Mouse (Mus musculus) myocyte (in vitro differentiated cells): Measurements from ENCODE around the gene Rftn1. TPM values are rescaled to one million over a fixed set of nuclear protein-coding genes. Genes with fewer than 3 reads are reported as not detected.

Source experiments
- H3K27me3 ChIP-seq: one replicate; pipeline ENCODE4 v1.6.1; 2011; ENCODE audit not compliant: control insufficient read depth, insufficient read depth, insufficient read length
- H3K36me3 ChIP-seq: one replicate; pipeline ENCODE4 v1.6.1; 2011; ENCODE audit not compliant: control insufficient read depth, insufficient read depth
- H3K4me2 ChIP-seq: one replicate; pipeline ENCODE4 v1.6.1; 2011; ENCODE audit warnings: low read depth, control low read depth
- H3K4me3 ChIP-seq: one replicate; pipeline ENCODE4 v1.5.1; 2011; ENCODE audit warnings: mild to moderate bottlenecking, control low read depth, moderate library complexity
- H3K79me2 ChIP-seq: one replicate; pipeline ENCODE4 v1.6.1; 2011; ENCODE audit not compliant: control insufficient read depth, insufficient read depth
- H3ac ChIP-seq: one replicate; pipeline ENCODE4 v1.6.1; 2011; ENCODE audit not compliant: control insufficient read depth, insufficient read length
- CEBPB ChIP-seq: IDR thresholded peaks from 2 replicates; pipeline ENCODE4 v1.6.1; 2011; ENCODE audit warnings: mild to moderate bottlenecking, moderate library complexity; ENCODE audit not compliant: poor library complexity, insufficient read depth, severe bottlenecking
- E2F4 ChIP-seq: IDR thresholded peaks from one replicate; pipeline ENCODE4 v1.6.1; 2011; ENCODE audit warnings: mild to moderate bottlenecking, control low read depth, moderate library complexity; ENCODE audit not compliant: insufficient read depth
- MAX ChIP-seq: IDR thresholded peaks from one replicate; pipeline ENCODE4 v1.6.1; 2011; ENCODE audit warnings: low read depth, mild to moderate bottlenecking, control low read depth
- MYOD1 ChIP-seq, 3 experiments: IDR thresholded peaks; one replicate each; pipeline ENCODE4 v1.6.1; 2011; ENCODE audit warnings: control low read depth in 2 of 3, low read depth in 2 of 3, mild to moderate bottlenecking in 2 of 3, moderate library complexity in 1 of 3; ENCODE audit not compliant: insufficient read length in 2 of 3, control insufficient read depth in 1 of 3
- MYOG ChIP-seq, 3 experiments: IDR thresholded peaks; one replicate each; pipeline ENCODE4 v1.6.1; 2011; ENCODE audit warnings: control low read depth in 2 of 3, low read depth in 2 of 3, mild to moderate bottlenecking in 2 of 3; ENCODE audit not compliant: insufficient read length in 2 of 3, control insufficient read depth in 1 of 3, insufficient read depth in 1 of 3
- POLR2A ChIP-seq: IDR thresholded peaks from one replicate; pipeline ENCODE4 v1.6.1; 2011; ENCODE audit warnings: low read depth, mild to moderate bottlenecking, control low read depth, moderate library complexity; ENCODE audit not compliant: insufficient read length
- POLR2AphosphoS2 ChIP-seq: IDR thresholded peaks from one replicate; pipeline ENCODE4 v1.6.1; 2011; ENCODE audit warnings: low read depth, control low read depth; ENCODE audit not compliant: insufficient read length
- REST ChIP-seq: IDR thresholded peaks from one replicate; pipeline ENCODE4 v1.6.1; 2011; ENCODE audit warnings: mild to moderate bottlenecking, control low read depth, moderate library complexity; ENCODE audit not compliant: insufficient read depth, insufficient read length
- SRF ChIP-seq: IDR thresholded peaks from one replicate; pipeline ENCODE4 v1.6.1; 2011; ENCODE audit warnings: low read depth; ENCODE audit not compliant: control insufficient read depth, insufficient read length
- TCF12 ChIP-seq: IDR thresholded peaks from one replicate; pipeline ENCODE4 v1.6.1; 2011; ENCODE audit warnings: mild to moderate bottlenecking, control low read depth; ENCODE audit not compliant: poor library complexity, insufficient read depth, severe bottlenecking
- TCF3 ChIP-seq: IDR thresholded peaks from one replicate; pipeline ENCODE4 v1.6.1; 2011; ENCODE audit warnings: low read depth, control low read depth; ENCODE audit not compliant: insufficient read length
- USF1 ChIP-seq: IDR thresholded peaks from one replicate; pipeline ENCODE4 v1.6.1; 2011; ENCODE audit warnings: low read depth, mild to moderate bottlenecking, control low read depth, moderate library complexity
- polyA plus RNA-seq: library from polyadenylated mRNA; unstranded; fragments of >200 nt; fragmentation: generic; extraction: Trizol; gene quantifications from one replicate; pipeline ENCODE4 v1.2.1, GENCODE M21; 2012; ENCODE audit warnings: missing spikeins

Rftn1 gene
- polyA plus RNA-seq, 1 experiment = 0.40 TPM

GRCm38 (mm10) chr17:50125900-50126299 lies 64.6 kb downstream of the Rftn1 start:
- Histone ChIP-seq H3K27me3 (no peaks in the 10 kb centered on the region), H3ac (no peak overlapping the region), H3K36me3 (no peaks in the 10 kb centered on the region), H3K79me2 (no peaks in the 10 kb centered on the region), H3K4me3 (no peak overlapping the region), H3K4me2 (no peak overlapping the region)
- TF ChIP-seq TCF12 (no peak), CEBPB (no peak), TCF3 (no peak), POLR2AphosphoS2 (no peak), MAX (no peak), USF1 (no peak), MYOD1 (IDR thresholded peaks at IDR 0.05; ENCODE audit: control insufficient read depth in 1 of 3, insufficient read length in 2 of 3, low read depth in 2 of 3) (no peak), E2F4 (no peak), SRF (no peak), POLR2A (no peak), REST (no peak), MYOG (IDR thresholded peaks at IDR 0.05; ENCODE audit: control insufficient read depth in 1 of 3, insufficient read depth in 1 of 3, insufficient read length in 2 of 3, low read depth in 2 of 3) (no peak)

- no peaks in the 10 kb centered on the region for H3K79me2 ChIP-seq
- no peak overlapping the region for H3K4me3 ChIP-seq
- H3K36me3 ChIP-seq = no peaks in the 10 kb centered on the region
- TF ChIP-seq POLR2AphosphoS2 (no peak), USF1 (no peak), MYOD1 (IDR thresholded peaks at IDR 0.05; ENCODE audit: control insufficient read depth in 1 of 3, insufficient read length in 2 of 3, low read depth in 2 of 3) (no peak), REST (no peak), MAX (no peak)
- H3K27me3 ChIP-seq = no peaks in the 10 kb centered on the region
- H3K4me2 ChIP-seq = no peak overlapping the region
- H3ac ChIP-seq = no peak overlapping the region
Observed at GRCm38 (mm10) chr17:50125245-50125798, 65.2 kb downstream of the Rftn1 start.

GRCm38 (mm10) chr17:50124708-50125107 lies 65.8 kb downstream of the Rftn1 start:
- Histone ChIP-seq H3K4me2 (no peak overlapping the region), H3K4me3 (no peak overlapping the region), H3K27me3 (no peaks in the 10 kb centered on the region), H3K79me2 (no peaks in the 10 kb centered on the region), H3K36me3 (no peaks in the 10 kb centered on the region), H3ac (no peak overlapping the region)
- TF ChIP-seq MYOD1 (IDR thresholded peaks at IDR 0.05; ENCODE audit: control insufficient read depth in 1 of 3, insufficient read length in 2 of 3, low read depth in 2 of 3) (no peak), MAX (no peak), CEBPB (no peak), MYOG (IDR thresholded peaks at IDR 0.05; ENCODE audit: control insufficient read depth in 1 of 3, insufficient read depth in 1 of 3, insufficient read length in 2 of 3, low read depth in 2 of 3) (no peak), POLR2AphosphoS2 (no peak), TCF12 (no peak), SRF (no peak), REST (no peak), E2F4 (no peak), TCF3 (no peak), POLR2A (no peak), USF1 (no peak)

- no peak overlapping the region for H3ac ChIP-seq
Observed at GRCm38 (mm10) chr17:50122555-50122954, 67.9 kb downstream of the Rftn1 start.

GRCm38 (mm10) chr17:50120098-50120497 lies 70.4 kb downstream of the Rftn1 start:
- TF ChIP-seq CEBPB (no peak), TCF3 (no peak)
- no peak overlapping the region for H3K4me3 ChIP-seq
- H3K36me3 ChIP-seq = no peaks in the 10 kb centered on the region
- no peak overlapping the region for H3ac ChIP-seq
- H3K27me3 ChIP-seq = no peaks in the 10 kb centered on the region
- H3K4me2 ChIP-seq = no peak overlapping the region
- H3K79me2 ChIP-seq = no peaks in the 10 kb centered on the region

More at GRCm38 (mm10) chr17:50122555-50122954, 67.9 kb downstream of the Rftn1 start:
- H3K27me3 ChIP-seq = no peaks in the 10 kb centered on the region
- no peak overlapping the region for H3K4me2 ChIP-seq
- H3K4me3 ChIP-seq = no peak overlapping the region
- no peaks in the 10 kb centered on the region for H3K36me3 ChIP-seq
- no peaks in the 10 kb centered on the region for H3K79me2 ChIP-seq
- TF ChIP-seq MYOG (IDR thresholded peaks at IDR 0.05; ENCODE audit: control insufficient read depth in 1 of 3, insufficient read depth in 1 of 3, insufficient read length in 2 of 3, low read depth in 2 of 3) (no peak), POLR2A (no peak), E2F4 (no peak), TCF12 (no peak), TCF3 (no peak), MAX (no peak)
